Mouse (Mus musculus) olfactory bulb, adult 2 months (tissue): ENCODE data around the gene Lrrc72.

Experiments used
- CTCF ChIP-seq: fragments of 200-500 bp; IDR thresholded peaks from 2 replicates; pipeline ENCODE4 v1.5.1; 2012; ENCODE audit warnings: low read depth, mild to moderate bottlenecking, low read length, moderate library complexity; ENCODE audit not compliant: insufficient read depth
- POLR2A ChIP-seq: fragments of 200-500 bp; IDR thresholded peaks from 2 replicates; pipeline ENCODE4 v1.6.1; 2012; ENCODE audit warnings: mild to moderate bottlenecking, low read depth, low read length, moderate library complexity; ENCODE audit not compliant: insufficient read depth

GRCm38 (mm10) chr12:36207072-36207799 lies 46.0 kb downstream of the Lrrc72 start:
- TF ChIP-seq CTCF = no peak
- no peak for TF ChIP-seq POLR2A
